Mouse (Mus musculus): ENCODE data around the gene Nfkbid.

GRCm38 (mm10) chr7:30457629-30458330 lies 36.2 kb downstream of the Nfkbid start, which contains the start of the genes Kirrel2 and Nphs1:
- TF ChIP-seq CTCF (IDR thresholded peaks at IDR 0.05; ENCODE audit: control insufficient read depth, insufficient read depth, insufficient replicate concordance, low read depth, low read length) (no peak), POLR2A (IDR thresholded peaks at IDR 0.05; ENCODE audit: control insufficient read depth, low read depth, low read length) (no peak)

All from testis, adult 2 months (tissue).